Mouse (Mus musculus) heart, embryonic 15.5 days (tissue): ENCODE results near the gene Pole4. TPM values are rescaled to one million over a fixed set of nuclear protein-coding genes. Genes with fewer than 3 reads are reported as not detected.

Experiments used
- polyA plus RNA-seq: library from polyadenylated mRNA; unstranded; fragments of >200 nt; fragmentation: Nextera tagmentation; extraction: Ambion mirVana; gene quantifications from 2 replicates; pipeline ENCODE4 v1.2.1, GENCODE M21; 2015

Pole4 gene
- polyA plus RNA-seq, 1 experiment from 2014 or later: 81.7 TPM

Other genes starting within 250 kb of the Pole4 start
- gene Hk2, start 69.1 kb upstream of the Pole4 start, polyA plus RNA-seq: 30.2 and 31.0 TPM in 2 replicates
- 0.37 and 1.1 TPM in 2 replicates for gene Sema4f, start 234.4 kb upstream of the Pole4 start, polyA plus RNA-seq
- gene M1ap, start 241.5 kb upstream of the Pole4 start, polyA plus RNA-seq: 0.57 and 1.0 TPM in 2 replicates